Mouse (Mus musculus): ENCODE results near the gene 1700019N19Rik. TPM values are rescaled to one million over a fixed set of nuclear protein-coding genes. Genes with fewer than 3 reads are reported as not detected.

The 1700019N19Rik gene
- polyA plus RNA-seq, 1 experiment from 2014 or later, result not detected

DNA sequence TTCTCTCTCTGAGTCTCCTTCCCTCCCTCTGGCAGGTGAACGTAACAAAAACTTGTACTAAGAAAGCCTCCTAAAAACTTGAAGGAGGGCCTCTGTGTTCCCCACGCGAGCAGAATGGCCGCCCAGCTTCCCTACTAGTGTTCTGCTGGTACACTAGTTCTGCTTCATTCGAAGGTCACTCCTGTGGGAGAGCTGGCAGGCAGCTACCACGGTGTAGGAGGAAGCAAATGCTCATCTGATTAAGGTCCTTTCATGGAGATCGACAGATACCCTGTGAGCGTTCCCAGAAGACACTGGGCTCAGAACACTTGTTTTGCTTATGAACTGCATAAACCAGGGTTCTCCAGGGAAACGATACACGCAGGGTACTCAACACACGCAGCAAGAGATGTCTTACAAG is 23.1 kb upstream of the 1700019N19Rik start:
- Histone ChIP-seq H3K27me3 (ENCODE audit: control insufficient read depth, insufficient read depth, low read length) (no peaks in the 10 kb centered on the region), H3K36me3 (ENCODE audit: control insufficient read depth, insufficient read depth, low read length) (no peaks in the 10 kb centered on the region), H3K4me3 (ENCODE audit: low read depth, low read length) (no peak overlapping the region), H3K4me1 (ENCODE audit: control insufficient read depth, insufficient read depth, low read length) (0 out of 2 replicates have a peak, but pooled peaks cover 3% of the 10 kb centered on the region), H3K9me3 (ENCODE audit: control insufficient read depth, low read length) (no peaks in the 10 kb centered on the region), H3K4me2 (ENCODE audit: low read depth, severe bottlenecking) (no peak overlapping the region), H3K27ac (replicated peaks; ENCODE audit: low read depth, low read length) (no peak overlapping the region), H3K9ac (ENCODE audit: low read length) (no peak overlapping the region)
- DNase-seq (ENCODE audit: low spot score) (no peak), ATAC-seq (ENCODE audit: insufficient number of reproducible peaks, low FRiP score, low TSS enrichment, low read depth) (no peak)
- WGBS, result 87% methylated on average over 11 of the region's 11 CpGs

DNA sequence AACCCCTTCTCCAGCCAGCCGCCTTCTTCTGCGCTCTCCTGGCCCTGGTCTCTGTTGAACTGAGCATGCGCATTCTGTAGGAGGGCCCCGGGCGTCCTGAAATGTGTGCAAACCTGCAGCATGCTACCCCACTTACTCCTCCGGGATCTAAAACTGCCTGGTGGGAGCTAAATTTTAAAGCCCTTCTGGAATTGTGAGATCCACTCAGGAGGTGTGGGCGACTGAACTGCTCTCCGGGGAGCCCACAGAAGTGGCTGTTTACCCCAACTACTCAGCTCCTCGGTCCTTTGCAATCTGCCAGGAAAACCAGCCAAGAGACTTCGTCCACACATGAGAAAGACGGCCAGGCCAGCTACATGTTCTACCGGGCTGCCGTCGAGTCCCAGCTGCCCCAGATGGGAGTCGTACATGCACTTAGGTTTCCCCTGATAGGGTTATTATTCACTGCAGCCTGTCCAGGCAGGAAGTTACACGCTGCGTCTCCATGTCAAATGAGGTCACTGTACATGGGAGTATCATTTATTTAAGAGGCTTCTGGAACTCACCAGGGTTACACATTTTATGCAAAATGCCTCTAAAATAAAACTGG is 22.3 kb upstream of the 1700019N19Rik start:
- H3K27me3 ChIP-seq (ENCODE audit: control insufficient read depth, insufficient read depth, low read length), result no peaks in the 10 kb centered on the region
- H3K4me3 ChIP-seq (ENCODE audit: low read depth, low read length), result no peak overlapping the region
- H3K36me3 ChIP-seq (ENCODE audit: control insufficient read depth, insufficient read depth, low read length), result no peaks in the 10 kb centered on the region; the same call in 1 of the 2 replicates
- H3K9me3 ChIP-seq (ENCODE audit: control insufficient read depth, low read length), result no peaks in the 10 kb centered on the region
- H3K9ac ChIP-seq (ENCODE audit: low read length), result no peak overlapping the region
- no peak overlapping the region for H3K4me2 ChIP-seq (ENCODE audit: low read depth, severe bottlenecking)
- H3K27ac ChIP-seq (replicated peaks; ENCODE audit: low read depth, low read length), result no peak overlapping the region
- ATAC-seq (ENCODE audit: insufficient number of reproducible peaks, low FRiP score, low TSS enrichment, low read depth) (no peak), DNase-seq (ENCODE audit: low spot score) (no peak)
- WGBS, result 76% methylated on average over 17 of the region's 17 CpGs
- H3K4me1 ChIP-seq (ENCODE audit: control insufficient read depth, insufficient read depth, low read length), result no peaks in the 10 kb centered on the region

DNA sequence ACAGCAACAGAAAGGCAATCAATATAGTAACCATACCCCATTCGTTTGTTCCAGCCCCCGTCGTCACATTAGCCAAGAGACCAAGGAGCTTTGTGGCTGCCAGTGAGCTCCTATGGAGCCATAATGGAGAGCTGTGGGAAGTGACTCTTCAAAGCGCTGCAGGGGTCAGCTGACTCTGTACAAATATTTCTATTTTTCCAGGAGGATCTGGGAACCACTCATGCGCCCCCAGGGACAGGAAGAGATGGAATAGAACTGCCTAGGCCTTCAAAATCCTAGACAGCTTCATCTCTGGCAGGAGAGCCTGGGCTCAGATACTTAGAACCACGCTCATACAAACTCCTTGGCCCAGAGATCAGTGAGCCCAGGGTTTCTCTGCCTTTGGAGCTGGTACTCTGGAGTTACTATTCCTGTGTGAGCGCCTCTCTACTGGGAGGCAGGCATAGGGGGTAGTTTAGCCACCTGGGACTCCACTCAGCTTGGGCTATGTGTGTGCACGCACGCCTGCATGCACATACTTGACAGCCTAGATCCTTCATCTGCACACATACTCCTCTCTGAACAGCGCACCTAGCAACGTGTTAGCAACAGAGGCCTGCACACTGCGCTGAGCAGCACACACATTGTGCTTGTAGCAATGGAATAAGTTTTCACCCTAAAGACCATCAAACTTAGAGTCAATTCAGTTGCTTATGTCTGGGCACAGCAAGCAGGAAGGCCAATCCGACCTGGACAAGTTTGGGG is 21.1 kb upstream of the 1700019N19Rik start:
- Histone ChIP-seq H3K4me1 (ENCODE audit: control insufficient read depth, insufficient read depth, low read length) (no peaks in the 10 kb centered on the region), H3K36me3 (ENCODE audit: control insufficient read depth, insufficient read depth, low read length) (no peaks in the 10 kb centered on the region; the same call in 1 of the 2 replicates), H3K27ac (replicated peaks; ENCODE audit: low read depth, low read length) (no peak overlapping the region), H3K27me3 (ENCODE audit: control insufficient read depth, insufficient read depth, low read length) (no peaks in the 10 kb centered on the region), H3K9ac (ENCODE audit: low read length) (no peak overlapping the region), H3K9me3 (ENCODE audit: control insufficient read depth, low read length) (no peaks in the 10 kb centered on the region), H3K4me3 (ENCODE audit: low read depth, low read length) (no peak overlapping the region), H3K4me2 (ENCODE audit: low read depth, severe bottlenecking) (no peak overlapping the region)
- DNase-seq (ENCODE audit: low spot score) (no peak), ATAC-seq (ENCODE audit: insufficient number of reproducible peaks, low FRiP score, low TSS enrichment, low read depth) (no peak)
- WGBS, result 87% methylated on average over 13 of the region's 13 CpGs

DNA sequence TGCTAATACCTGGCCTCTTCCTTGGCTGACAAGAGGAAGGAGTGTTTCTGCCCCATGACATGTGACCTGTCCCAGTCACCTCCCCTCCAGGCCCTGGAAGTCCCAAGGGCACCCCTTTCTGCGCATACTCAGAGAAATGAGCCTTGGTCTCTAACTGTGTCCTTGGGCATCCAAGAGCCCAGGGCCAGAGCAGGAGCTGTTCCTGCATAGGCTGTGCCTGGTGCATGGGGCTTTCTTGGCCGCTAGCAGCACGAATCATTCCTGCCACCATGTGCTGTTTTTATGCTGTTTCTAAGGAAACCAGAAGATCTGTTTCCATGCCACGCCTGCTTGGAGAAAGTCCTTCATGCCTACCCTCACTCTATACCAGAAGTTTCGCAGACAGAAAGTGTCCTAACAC is 16.3 kb upstream of the 1700019N19Rik start:
- H3K9me3 ChIP-seq (ENCODE audit: control insufficient read depth, low read length), result no peaks in the 10 kb centered on the region
- H3K9ac ChIP-seq (ENCODE audit: low read length), result no peak overlapping the region
- no peak for DNase-seq (ENCODE audit: low spot score)
- no peaks in the 10 kb centered on the region for H3K27me3 ChIP-seq (ENCODE audit: control insufficient read depth, insufficient read depth, low read length)
- H3K4me2 ChIP-seq (ENCODE audit: low read depth, severe bottlenecking), result no peak overlapping the region
- H3K27ac ChIP-seq (replicated peaks; ENCODE audit: low read depth, low read length), result no peak overlapping the region
- H3K4me3 ChIP-seq (ENCODE audit: low read depth, low read length), result no peak overlapping the region
- H3K36me3 ChIP-seq (ENCODE audit: control insufficient read depth, insufficient read depth, low read length), result no peaks in the 10 kb centered on the region; the same call in 1 of the 2 replicates
- no peak for ATAC-seq (ENCODE audit: insufficient number of reproducible peaks, low FRiP score, low TSS enrichment, low read depth)
- no peaks in the 10 kb centered on the region for H3K4me1 ChIP-seq (ENCODE audit: control insufficient read depth, insufficient read depth, low read length)
- WGBS, result 78% methylated on average over 5 of the region's 5 CpGs

DNA sequence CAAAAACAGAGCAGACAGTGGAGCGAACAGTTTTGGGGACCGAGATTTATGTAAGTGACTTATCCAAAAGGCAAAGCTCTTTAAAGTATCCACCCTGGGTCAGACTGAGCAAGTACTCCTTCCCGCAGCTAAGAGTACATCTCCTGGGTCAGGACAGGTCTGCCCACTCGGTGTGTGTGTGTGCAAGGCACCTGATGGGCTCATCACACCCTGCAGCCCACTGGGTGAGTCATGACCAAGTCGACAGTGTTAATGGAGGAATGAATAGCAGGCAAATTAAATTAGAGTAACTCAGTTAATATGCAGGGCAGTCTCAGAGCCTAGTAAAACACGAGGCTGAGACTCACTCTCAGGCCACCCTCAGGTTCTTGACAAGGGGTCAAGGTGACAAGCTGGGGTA is 14.6 kb upstream of the 1700019N19Rik start:
- no peak overlapping the region for H3K27ac ChIP-seq (replicated peaks; ENCODE audit: low read depth, low read length)
- ATAC-seq (ENCODE audit: insufficient number of reproducible peaks, low FRiP score, low TSS enrichment, low read depth), result no peak
- WGBS, result 81% methylated on average over 6 of the region's 6 CpGs

DNA sequence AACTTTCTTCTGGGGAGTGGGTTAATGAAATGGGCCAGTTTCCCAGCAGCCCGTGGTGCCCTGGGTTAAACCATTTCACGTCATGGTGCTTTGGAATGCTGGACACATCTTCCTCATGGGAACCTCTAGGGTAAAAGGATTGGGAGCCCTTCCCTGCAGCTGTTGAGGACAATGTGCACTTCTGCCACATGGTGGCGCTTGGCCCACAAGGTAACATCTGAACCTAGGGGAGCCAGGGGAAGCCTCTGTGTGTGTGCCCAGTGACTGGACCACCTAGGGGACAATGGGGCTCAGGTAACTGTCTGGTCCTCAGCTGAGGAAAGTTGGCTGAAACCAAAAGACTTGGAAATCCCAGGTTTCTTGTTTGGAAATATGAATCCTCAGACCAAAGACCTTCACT is 12.1 kb upstream of the 1700019N19Rik start:
- DNase-seq (ENCODE audit: low spot score), result peak; percentile 84
- no peak overlapping the region for H3K4me3 ChIP-seq (ENCODE audit: low read depth, low read length)
- no peaks in the 10 kb centered on the region; the same call in 1 of the 2 replicates for H3K9me3 ChIP-seq (ENCODE audit: control insufficient read depth, low read length)
- no peak overlapping the region for H3K4me2 ChIP-seq (ENCODE audit: low read depth, severe bottlenecking)
- no peaks in the 10 kb centered on the region for H3K36me3 ChIP-seq (ENCODE audit: control insufficient read depth, insufficient read depth, low read length)
- no peak for ATAC-seq (ENCODE audit: insufficient number of reproducible peaks, low FRiP score, low TSS enrichment, low read depth)
- 10% methylated on average over 3 of the region's 3 CpGs for WGBS
- H3K27ac ChIP-seq (replicated peaks; ENCODE audit: low read depth, low read length), result no peak overlapping the region
- no peak overlapping the region for H3K9ac ChIP-seq (ENCODE audit: low read length)
- H3K4me1 ChIP-seq (ENCODE audit: control insufficient read depth, insufficient read depth, low read length), result no peaks in the 10 kb centered on the region
- no peaks in the 10 kb centered on the region for H3K27me3 ChIP-seq (ENCODE audit: control insufficient read depth, insufficient read depth, low read length)

More for the DNA sequence above, 14.6 kb upstream of the 1700019N19Rik start:
- Histone ChIP-seq H3K4me2 (ENCODE audit: low read depth, severe bottlenecking) (no peak overlapping the region), H3K4me1 (ENCODE audit: control insufficient read depth, insufficient read depth, low read length) (no peaks in the 10 kb centered on the region), H3K9ac (ENCODE audit: low read length) (no peak overlapping the region), H3K27me3 (ENCODE audit: control insufficient read depth, insufficient read depth, low read length) (no peaks in the 10 kb centered on the region), H3K36me3 (ENCODE audit: control insufficient read depth, insufficient read depth, low read length) (no peaks in the 10 kb centered on the region; the same call in 1 of the 2 replicates), H3K4me3 (ENCODE audit: low read depth, low read length) (no peak overlapping the region), H3K9me3 (ENCODE audit: control insufficient read depth, low read length) (no peaks in the 10 kb centered on the region; the same call in 1 of the 2 replicates)
- DNase-seq (ENCODE audit: low spot score), result no peak

DNA sequence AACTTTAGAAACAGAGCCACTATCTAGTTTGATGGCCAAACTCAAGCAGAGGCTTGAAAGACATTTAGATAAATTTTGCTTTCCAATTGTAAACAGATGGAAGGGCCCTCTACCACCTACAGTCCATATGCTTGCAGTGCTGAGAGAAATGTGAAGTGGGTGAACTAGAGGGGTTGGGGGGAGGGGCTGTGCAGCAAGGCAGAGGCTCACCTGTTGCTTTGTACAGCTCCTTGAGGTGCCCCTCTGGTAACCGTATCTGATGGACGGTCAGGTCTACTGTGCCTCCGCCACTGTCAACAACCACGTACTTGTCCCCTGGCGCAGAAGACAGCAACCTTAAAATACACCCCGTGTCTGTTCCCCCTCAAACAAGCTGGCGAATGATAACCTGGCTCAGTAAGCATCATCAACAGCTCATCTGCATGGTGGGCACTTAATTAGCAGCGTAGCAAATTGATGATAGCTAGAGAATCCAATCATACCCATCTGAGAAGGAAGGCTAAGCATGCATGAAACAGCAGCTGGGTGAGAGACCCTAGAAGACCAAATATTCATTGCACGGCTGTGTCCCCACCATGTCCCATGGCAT is 11.0 kb upstream of the 1700019N19Rik start:
- Histone ChIP-seq H3K4me2 (ENCODE audit: low read depth, severe bottlenecking) (no peak overlapping the region), H3K27ac (replicated peaks; ENCODE audit: low read depth, low read length) (no peak overlapping the region), H3K27me3 (ENCODE audit: control insufficient read depth, insufficient read depth, low read length) (no peaks in the 10 kb centered on the region), H3K4me1 (ENCODE audit: control insufficient read depth, insufficient read depth, low read length) (no peaks in the 10 kb centered on the region), H3K9ac (ENCODE audit: low read length) (no peak overlapping the region), H3K36me3 (ENCODE audit: control insufficient read depth, insufficient read depth, low read length) (no peaks in the 10 kb centered on the region), H3K4me3 (ENCODE audit: low read depth, low read length) (no peak overlapping the region), H3K9me3 (ENCODE audit: control insufficient read depth, low read length) (no peaks in the 10 kb centered on the region; the same call in 1 of the 2 replicates)
- ATAC-seq (ENCODE audit: insufficient number of reproducible peaks, low FRiP score, low TSS enrichment, low read depth), result no peak
- DNase-seq (ENCODE audit: low spot score), result no peak
- WGBS, result 90% methylated on average over 9 of the region's 9 CpGs

DNA sequence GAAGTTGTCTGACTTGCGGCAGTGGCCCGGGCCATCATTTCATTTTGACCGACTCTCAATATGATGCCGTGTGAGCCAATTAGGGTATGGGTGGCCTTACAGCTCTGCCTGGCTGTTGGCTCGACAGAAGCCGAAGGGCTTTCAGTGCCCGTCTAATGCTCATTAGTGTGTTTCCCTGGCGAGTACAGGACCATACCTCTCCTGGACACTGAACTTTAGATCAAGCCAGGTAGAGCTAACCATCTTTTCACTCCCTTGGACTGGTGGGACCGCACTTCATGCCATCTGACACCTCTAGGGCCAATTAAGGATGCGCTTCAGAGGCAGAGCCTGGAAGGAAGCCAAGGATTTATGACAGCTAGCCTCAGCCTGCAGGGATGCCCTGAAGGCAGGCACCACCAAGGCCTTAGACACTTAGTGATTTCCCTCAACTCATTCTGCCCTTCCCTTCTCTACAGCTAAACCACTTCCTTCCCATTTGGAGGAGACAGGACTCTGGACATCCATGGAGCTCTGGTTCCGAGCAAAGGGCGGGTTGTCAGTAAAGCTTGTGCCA is 931 bp upstream of the 1700019N19Rik start:
- Histone ChIP-seq H3K9me3 (ENCODE audit: control insufficient read depth, low read length) (no peaks in the 10 kb centered on the region), H3K4me3 (ENCODE audit: low read depth, low read length) (no peak overlapping the region), H3K36me3 (ENCODE audit: control insufficient read depth, insufficient read depth, low read length) (no peaks in the 10 kb centered on the region), H3K9ac (ENCODE audit: low read length) (no peak overlapping the region), H3K4me2 (ENCODE audit: low read depth, severe bottlenecking) (no peak overlapping the region), H3K27ac (replicated peaks; ENCODE audit: low read depth, low read length) (no peak overlapping the region), H3K4me1 (ENCODE audit: control insufficient read depth, insufficient read depth, low read length) (no peaks in the 10 kb centered on the region), H3K27me3 (ENCODE audit: control insufficient read depth, insufficient read depth, low read length) (no peaks in the 10 kb centered on the region)
- ATAC-seq (ENCODE audit: insufficient number of reproducible peaks, low FRiP score, low TSS enrichment, low read depth) (no peak), DNase-seq (ENCODE audit: low spot score) (no peak)
- 61% methylated on average over 12 of the region's 12 CpGs for WGBS
